Mouse (Mus musculus): Measurements from ENCODE around the gene Cage1.
A peak's percentile ranks its signal among the peaks of the same experiment; 100 is the strongest.

Gene Cage1

GRCm38 (mm10) chr13:38012436-38012835 lies 24.4 kb downstream of the Cage1 start:
- peak; percentile 13 for DNase-seq (ENCODE audit: extremely low read depth, insufficient read length, low spot score)

GRCm38 (mm10) chr13:38010444-38010910 lies 26.4 kb downstream of the Cage1 start:
- DNase-seq (ENCODE audit: extremely low read depth, insufficient read length, low spot score): peak; percentile 19

- peak; percentile 25 for DNase-seq (ENCODE audit: extremely low read depth, insufficient read length, low spot score)
Observed at GRCm38 (mm10) chr13:38009721-38010408, 27.0 kb downstream of the Cage1 start.

GRCm38 (mm10) chr13:38007972-38008371 lies 28.9 kb downstream of the Cage1 start:
- no peak for DNase-seq (ENCODE audit: extremely low read depth, insufficient read length, low spot score)

GRCm38 (mm10) chr13:38002461-38002860 lies 34.4 kb downstream of the Cage1 start:
- DNase-seq (ENCODE audit: extremely low read depth, insufficient read length, low spot score): no peak

GRCm38 (mm10) chr13:37999713-38000112 lies 37.2 kb downstream of the Cage1 start:
- no peak for DNase-seq (ENCODE audit: extremely low read depth, insufficient read length, low spot score)

- DNase-seq (ENCODE audit: extremely low read depth, insufficient read length, low spot score): no peak
Observed at GRCm38 (mm10) chr13:37994405-37994749, 42.5 kb downstream of the Cage1 start.

- peak; percentile 92 for DNase-seq (ENCODE audit: extremely low read depth, insufficient read length, low spot score)
Observed at GRCm38 (mm10) chr13:37993704-37994404, 43.0 kb downstream of the Cage1 start, which contains the start of gene Ssr1. TSS of gene Ssr1 (minus strand) at chr13:37994217.

GRCm38 (mm10) chr13:37993376-37993703 lies 43.5 kb downstream of the Cage1 start:
- no peak for DNase-seq (ENCODE audit: extremely low read depth, insufficient read length, low spot score)

GRCm38 (mm10) chr13:37992638-37993371 lies 44.1 kb downstream of the Cage1 start:
- DNase-seq (ENCODE audit: extremely low read depth, insufficient read length, low spot score): peak; percentile 34

- no peak for DNase-seq (ENCODE audit: extremely low read depth, insufficient read length, low spot score)
Observed at GRCm38 (mm10) chr13:37989701-37990100, 47.2 kb downstream of the Cage1 start.

GRCm38 (mm10) chr13:37986166-37986565 lies 50.7 kb downstream of the Cage1 start:
- DNase-seq (ENCODE audit: extremely low read depth, insufficient read length, low spot score): no peak

GRCm38 (mm10) chr13:37981063-37981462 lies 55.8 kb downstream of the Cage1 start:
- DNase-seq (ENCODE audit: extremely low read depth, insufficient read length, low spot score): no peak

GRCm38 (mm10) chr13:37980346-37980745 lies 56.5 kb downstream of the Cage1 start:
- no peak for DNase-seq (ENCODE audit: extremely low read depth, insufficient read length, low spot score)

GRCm38 (mm10) chr13:37979506-37979905 lies 57.4 kb downstream of the Cage1 start:
- no peak for DNase-seq (ENCODE audit: extremely low read depth, insufficient read length, low spot score)

- no peak for DNase-seq (ENCODE audit: extremely low read depth, insufficient read length, low spot score)
Observed at GRCm38 (mm10) chr13:37974731-37975130, 62.1 kb downstream of the Cage1 start.

GRCm38 (mm10) chr13:37974036-37974435 lies 62.8 kb downstream of the Cage1 start:
- DNase-seq (ENCODE audit: extremely low read depth, insufficient read length, low spot score): no peak

GRCm38 (mm10) chr13:37970887-37971530 lies 65.9 kb downstream of the Cage1 start:
- no peak for DNase-seq (ENCODE audit: extremely low read depth, insufficient read length, low spot score)

GRCm38 (mm10) chr13:37969988-37970387 lies 66.9 kb downstream of the Cage1 start:
- DNase-seq (ENCODE audit: extremely low read depth, insufficient read length, low spot score): no peak

GRCm38 (mm10) chr13:37969337-37969736 lies 67.5 kb downstream of the Cage1 start:
- peak; percentile 55 for DNase-seq (ENCODE audit: extremely low read depth, insufficient read length, low spot score)

- DNase-seq (ENCODE audit: extremely low read depth, insufficient read length, low spot score): no peak
Observed at GRCm38 (mm10) chr13:37967565-37967964, 69.3 kb downstream of the Cage1 start.
